Mouse (Mus musculus) heart, postnatal 0 days (tissue): Measurements from ENCODE around the gene Sardh. TPM values are rescaled to one million over a fixed set of nuclear protein-coding genes. Genes with fewer than 3 reads are reported as not detected.

Experiments
- ATAC-seq: fragments of 200-750 bp; cut with Nextera tagmentation; 2 replicates; pipeline ENCODE4 v1.8.0; 2017; ENCODE audit warnings: low read depth, moderate number of reproducible peaks, moderate library complexity; ENCODE audit not compliant: insufficient read depth
- DNase-seq: peaks from one replicate; pipeline ENCODE4 v3.0.0-alpha.2; 2016; ENCODE audit warnings: low spot score
- H3K27ac ChIP-seq: fragments of 300-500 bp; sonication (generic); 2 replicates; pipeline ENCODE4 v1.5.1; 2014; ENCODE audit warnings: low read depth, mild to moderate bottlenecking
- H3K27me3 ChIP-seq: fragments of 300-500 bp; sonication (generic); 2 replicates; pipeline ENCODE4 v1.6.1; 2014; ENCODE audit warnings: low read length, mixed read lengths; ENCODE audit not compliant: control insufficient read depth, insufficient read depth
- H3K36me3 ChIP-seq: fragments of 300-500 bp; sonication (generic); replicated peaks from 2 replicates; pipeline ENCODE4 v1.6.1; 2014; ENCODE audit warnings: low read length, mixed read lengths; ENCODE audit not compliant: control insufficient read depth, insufficient read depth
- H3K4me1 ChIP-seq: fragments of 300-500 bp; sonication (generic); 2 replicates; pipeline ENCODE4 v1.6.1; 2014; ENCODE audit warnings: antibody characterized with exemption; ENCODE audit not compliant: control insufficient read depth, insufficient read depth
- H3K4me2 ChIP-seq: fragments of 300-500 bp; sonication (generic); 2 replicates; pipeline ENCODE4 v1.6.1; 2014; ENCODE audit warnings: low read depth, mild to moderate bottlenecking, low read length, moderate library complexity
- H3K4me3 ChIP-seq: fragments of 300-500 bp; sonication (generic); 2 replicates; pipeline ENCODE4 v1.5.1; 2014; ENCODE audit warnings: low read depth, low read length
- H3K9ac ChIP-seq: fragments of 300-500 bp; sonication (generic); replicated peaks from 2 replicates; pipeline ENCODE4 v1.6.1; 2014; ENCODE audit warnings: low read depth, low read length, mixed read lengths
- H3K9me3 ChIP-seq: fragments of 300-500 bp; sonication (generic); replicated peaks from 2 replicates; pipeline ENCODE4 v1.6.1; 2016; ENCODE audit warnings: low read length; ENCODE audit not compliant: control insufficient read depth
- CTCF ChIP-seq: IDR thresholded peaks from 2 replicates; pipeline ENCODE4 v1.5.1; 2016; ENCODE audit warnings: antibody characterized with exemption, control low read depth, low read depth
- EP300 ChIP-seq: IDR thresholded peaks from 2 replicates; pipeline ENCODE4 v1.6.1; 2016; ENCODE audit warnings: antibody characterized with exemption, low read depth
- WGBS: fragments of 180-500 bp; shearing (Covaris S2); extraction: QIAGEN DNeasy Blood & Tissue Kit; methylation state at CpG from one replicate; pipeline ENCODE4 v1.1.7; 2014; 5-methylcytosine and 5-hydroxymethylcytosine counted together
- polyA plus RNA-seq: library from polyadenylated mRNA; unstranded; fragments of >200 nt; fragmentation: Nextera tagmentation; extraction: Ambion mirVana; gene quantifications from 2 replicates; pipeline ENCODE4 v1.2.1, GENCODE M21; 2015
- total RNA-seq: library from RNA; depleted of rRNA; stranded (reverse); fragments of >200 nt; gene quantifications from 2 replicates; pipeline ENCODE4 v1.2.3, GENCODE M21; 2014; ENCODE audit warnings: low replicate concordance

Gene Sardh
- total and polyA plus RNA-seq, 2 experiments from 2014 or later, result 20.7 to 31.6 TPM

DNA sequence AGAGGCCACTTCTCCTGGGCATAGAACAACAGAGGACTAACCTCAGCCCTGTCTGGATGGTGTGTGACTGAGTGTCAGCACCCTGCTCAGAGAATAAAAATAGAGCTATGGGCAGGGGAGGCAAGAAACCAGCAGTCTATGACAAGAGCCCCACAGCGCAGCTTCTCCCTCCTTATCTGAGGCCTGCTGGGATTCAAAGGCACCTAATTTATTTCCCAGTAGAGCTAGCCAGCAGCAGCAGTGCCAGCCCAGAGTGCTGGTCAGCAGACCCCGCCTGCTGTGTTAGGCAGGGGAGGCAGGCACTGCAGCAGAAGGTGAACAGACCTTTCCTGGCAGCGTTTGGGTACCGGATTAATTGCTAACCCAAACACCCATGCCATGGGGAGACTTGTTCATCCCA, 66.2 kb downstream of the Sardh start:
- H3K4me1 ChIP-seq, result peaks cover 41% of the 10 kb centered on the region
- DNase-seq, result peak; percentile 63
- no peaks in the 10 kb centered on the region for H3K36me3 ChIP-seq
- no peaks in the 10 kb centered on the region for H3K9me3 ChIP-seq
- H3K27me3 ChIP-seq, result peaks cover 3% of the 10 kb centered on the region; the same call in 1 of the 2 replicates
- peak overlapping the region; percentile 26; the same call in 1 of the 2 replicates for H3K4me2 ChIP-seq
- TF ChIP-seq CTCF (no peak), EP300 (no peak)
- 18% methylated on average over 4 of the region's 4 CpGs for WGBS
- 0 out of 2 replicates have a peak overlapping the region, but pooled peaks have one; percentile 20 for H3K9ac ChIP-seq
- peak; percentile 72 for ATAC-seq
- H3K4me3 ChIP-seq, result 0 out of 2 replicates have a peak overlapping the region, but pooled peaks have one; percentile 7
- peak overlapping the region; percentile 64 for H3K27ac ChIP-seq

DNA sequence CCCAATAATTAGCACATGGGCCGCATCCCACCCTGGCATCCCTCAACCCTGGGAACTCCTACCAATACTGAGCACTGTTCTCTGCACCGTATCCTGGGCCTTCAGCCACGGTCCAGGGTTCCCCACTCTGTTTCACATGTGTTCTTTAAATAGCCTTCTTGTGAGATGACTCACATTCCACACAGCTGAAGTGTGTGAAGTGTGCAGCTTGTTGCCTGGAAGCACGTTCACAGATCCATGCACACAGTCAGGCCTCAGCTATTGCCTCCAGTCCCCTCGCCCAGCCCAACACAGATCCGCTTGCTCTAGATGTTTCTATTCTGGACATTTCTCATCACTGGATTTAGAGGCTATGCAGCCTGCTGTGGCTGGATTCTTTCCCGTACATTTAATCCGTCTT, 69.0 kb downstream of the Sardh start:
- Histone ChIP-seq H3K9ac (no peak overlapping the region), H3K4me2 (no peak overlapping the region), H3K27me3 (peaks cover 3% of the 10 kb centered on the region; the same call in 1 of the 2 replicates), H3K27ac (no peak overlapping the region; the same call in 1 of the 2 replicates), H3K36me3 (no peaks in the 10 kb centered on the region), H3K4me1 (peaks cover 49% of the 10 kb centered on the region), H3K9me3 (no peaks in the 10 kb centered on the region), H3K4me3 (no peak overlapping the region)
- 28% methylated on average over 8 of the region's 8 CpGs for WGBS
- ATAC-seq (peak; percentile 40), DNase-seq (peak; percentile 69)
- no peak for TF ChIP-seq CTCF
- TF ChIP-seq EP300, result no peak

DNA sequence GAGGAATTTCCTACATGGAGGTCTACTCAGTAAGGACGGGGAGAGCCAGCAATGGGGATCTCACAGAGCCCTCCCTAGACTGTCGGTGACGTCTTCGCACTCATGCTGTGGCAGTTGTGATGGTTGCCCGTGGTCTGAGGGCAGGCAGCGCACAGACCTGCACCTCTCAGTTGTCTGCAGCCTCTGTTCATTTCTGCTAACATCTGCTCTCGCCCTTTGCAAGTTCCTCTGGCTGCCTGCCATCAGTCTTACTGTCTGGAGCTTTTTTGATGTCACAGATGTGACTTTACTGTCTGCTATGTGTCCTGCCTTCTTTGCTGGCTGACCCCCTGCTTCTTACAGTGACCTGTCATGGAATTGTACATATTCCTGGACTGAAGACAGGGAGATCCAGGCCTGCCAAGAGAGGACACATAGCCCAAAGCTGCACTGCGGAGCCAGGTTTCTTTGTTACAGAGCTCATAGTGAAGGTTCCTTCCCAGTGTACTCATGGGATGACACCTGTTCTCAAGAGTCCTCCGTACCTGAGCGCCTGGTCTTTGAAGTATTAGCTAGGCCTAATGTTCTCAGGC, 72.4 kb downstream of the Sardh start:
- H3K4me3 ChIP-seq, result no peak overlapping the region
- peaks cover 3% of the 10 kb centered on the region; the same call in 1 of the 2 replicates for H3K27me3 ChIP-seq
- H3K4me1 ChIP-seq, result peaks cover 31% of the 10 kb centered on the region
- ATAC-seq, result no peak
- no peak for DNase-seq
- no peak overlapping the region; the same call in 1 of the 2 replicates for H3K27ac ChIP-seq
- H3K36me3 ChIP-seq, result no peaks in the 10 kb centered on the region
- no peak overlapping the region for H3K9ac ChIP-seq
- TF ChIP-seq EP300, result no peak
- no peak for TF ChIP-seq CTCF
- H3K9me3 ChIP-seq, result no peaks in the 10 kb centered on the region
- no peak overlapping the region for H3K4me2 ChIP-seq
- 47% methylated on average over 10 of the region's 10 CpGs for whole genome bisulfite sequencing

DNA sequence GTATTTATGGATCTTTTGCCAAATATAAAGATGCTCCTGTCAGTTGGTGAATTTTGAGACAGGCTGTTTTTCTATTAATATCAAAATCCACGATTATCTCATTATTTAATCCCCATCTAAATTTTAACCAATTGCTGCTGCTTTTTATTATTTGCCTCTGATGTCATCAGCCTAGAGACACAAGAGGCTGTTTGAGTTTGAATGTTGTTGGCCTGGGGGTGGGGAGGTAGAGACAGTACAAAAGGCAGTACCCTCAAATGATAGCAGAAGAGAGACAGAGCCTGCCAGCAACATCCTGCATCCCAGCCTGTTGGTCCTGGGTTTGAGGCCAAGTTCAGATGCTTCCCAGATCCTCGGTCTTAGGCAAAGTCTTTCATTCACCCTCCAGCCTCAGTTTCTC, 73.9 kb downstream of the Sardh start:
- no peak overlapping the region for H3K4me3 ChIP-seq
- no peak for ATAC-seq
- H3K27ac ChIP-seq, result no peak overlapping the region
- peaks cover 17% of the 10 kb centered on the region for H3K4me1 ChIP-seq
- peaks cover 3% of the 10 kb centered on the region; the same call in 1 of the 2 replicates for H3K27me3 ChIP-seq
- no peak overlapping the region for H3K9ac ChIP-seq
- no peak for TF ChIP-seq CTCF
- TF ChIP-seq EP300, result no peak
- H3K36me3 ChIP-seq, result no peaks in the 10 kb centered on the region
- H3K9me3 ChIP-seq, result no peaks in the 10 kb centered on the region
- 69% methylated on average over 2 of the region's 2 CpGs for WGBS
- no peak for DNase-seq
- H3K4me2 ChIP-seq, result no peak overlapping the region

DNA sequence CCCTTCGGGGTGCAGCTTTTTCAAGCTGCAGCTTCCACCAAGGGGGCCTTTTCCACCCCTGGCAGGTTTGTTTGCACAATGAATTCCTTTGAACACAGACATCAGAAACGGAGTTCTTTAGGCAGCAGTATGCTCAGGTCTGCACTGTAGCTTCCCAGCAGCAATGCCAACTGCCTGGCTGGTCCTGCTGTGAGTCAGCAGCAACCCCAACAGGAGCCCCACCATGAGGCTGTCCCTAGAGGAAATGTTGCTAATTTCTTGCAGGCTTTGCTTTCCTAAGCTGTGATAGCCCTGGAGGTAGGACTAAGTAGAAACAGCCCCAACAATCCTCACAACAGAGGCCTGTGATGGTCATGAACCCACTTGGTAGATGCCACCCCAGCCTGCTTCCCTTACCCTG, 81.1 kb downstream of the Sardh start:
- no peak for TF ChIP-seq CTCF
- no peak for TF ChIP-seq EP300
- H3K27ac ChIP-seq, result no peak overlapping the region
- no peak overlapping the region for H3K9ac ChIP-seq

DNA sequence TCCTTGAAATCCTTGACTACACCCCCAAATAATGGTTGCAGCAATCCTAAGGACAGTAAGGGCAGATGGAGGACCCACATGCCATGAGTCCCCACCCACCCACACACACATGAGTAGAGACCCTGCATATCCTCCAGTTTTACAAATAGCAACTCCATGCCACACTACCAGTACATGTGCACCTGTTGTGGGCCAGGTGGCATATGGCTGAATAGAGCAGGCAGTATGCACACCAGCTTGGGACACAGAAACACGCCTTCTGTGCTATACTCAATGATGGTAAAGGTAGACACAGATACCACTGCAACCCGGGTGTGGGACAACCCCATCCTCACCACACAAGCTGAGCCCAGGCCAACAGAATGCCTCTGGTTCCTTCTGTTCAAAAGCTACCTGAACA, 82.1 kb downstream of the Sardh start:
- Histone ChIP-seq H3K4me2 (no peak overlapping the region), H3K27ac (no peak overlapping the region), H3K9me3 (no peaks in the 10 kb centered on the region), H3K9ac (no peak overlapping the region), H3K36me3 (no peaks in the 10 kb centered on the region), H3K27me3 (no peaks in the 10 kb centered on the region), H3K4me3 (no peak overlapping the region), H3K4me1 (no peaks in the 10 kb centered on the region)
- 84% methylated on average over 2 of the region's 2 CpGs for WGBS
- TF ChIP-seq EP300, result no peak
- DNase-seq (no peak), ATAC-seq (no peak)

More for the DNA sequence above, 81.1 kb downstream of the Sardh start:
- Histone ChIP-seq H3K4me3 (no peak overlapping the region), H3K27me3 (no peaks in the 10 kb centered on the region), H3K4me1 (no peaks in the 10 kb centered on the region), H3K4me2 (no peak overlapping the region), H3K9me3 (no peaks in the 10 kb centered on the region), H3K36me3 (no peaks in the 10 kb centered on the region)
- ATAC-seq (no peak), DNase-seq (no peak)
- WGBS, result 20% methylated on average over 2 of the region's 2 CpGs
